Mouse (Mus musculus) layer of hippocampus, adult 8-10 months (tissue): ENCODE results near the gene Nebl. TPM values are rescaled to one million over a fixed set of nuclear protein-coding genes. Genes with fewer than 3 reads are reported as not detected.

ENCODE experiments used
- DNase-seq, 2 experiments: peaks; one replicate each; pipeline ENCODE4 v3.0.0; 2022; ENCODE audit warnings: low spot score in 2 of 2
- total RNA-seq, 4 experiments: library from RNA; stranded (reverse); gene quantifications; 2 replicates each; pipeline ENCODE4 v1.2.4; 2022

Nebl gene
- total RNA-seq, 4 experiments from 2014 or later = 128 to 142 (median 137) TPM

GRCm38 (mm10) chr2:17640861-17641260, 90.4 kb downstream of the Nebl start:
- DNase-seq = no peak

- peak in 1 of 2 experiments; percentile 15 for DNase-seq
Observed at GRCm38 (mm10) chr2:17638631-17639030, 92.6 kb downstream of the Nebl start.

- DNase-seq = no peak
Observed at GRCm38 (mm10) chr2:17623931-17624330, 107.3 kb downstream of the Nebl start.

GRCm38 (mm10) chr2:17610259-17610658, 121.0 kb downstream of the Nebl start:
- DNase-seq = no peak

GRCm38 (mm10) chr2:17603573-17603972, 127.7 kb downstream of the Nebl start:
- DNase-seq = no peak

GRCm38 (mm10) chr2:17600652-17601051, 130.6 kb downstream of the Nebl start:
- no peak for DNase-seq

GRCm38 (mm10) chr2:17599860-17600259, 131.4 kb downstream of the Nebl start:
- no peak for DNase-seq

GRCm38 (mm10) chr2:17597932-17598331, 133.3 kb downstream of the Nebl start:
- DNase-seq = no peak

- DNase-seq = no peak
Observed at GRCm38 (mm10) chr2:17589669-17590068, 141.6 kb downstream of the Nebl start.

GRCm38 (mm10) chr2:17585329-17585992, 145.8 kb downstream of the Nebl start:
- DNase-seq = no peak

GRCm38 (mm10) chr2:17575648-17576047, 155.6 kb downstream of the Nebl start:
- DNase-seq = no peak

GRCm38 (mm10) chr2:17571716-17572115, 159.5 kb downstream of the Nebl start:
- no peak for DNase-seq

- DNase-seq = no peak
Observed at GRCm38 (mm10) chr2:17558889-17559742, 172.1 kb downstream of the Nebl start.

- no peak for DNase-seq
Observed at GRCm38 (mm10) chr2:17549895-17550558, 181.2 kb downstream of the Nebl start.

GRCm38 (mm10) chr2:17546354-17546948, 184.8 kb downstream of the Nebl start:
- no peak for DNase-seq

GRCm38 (mm10) chr2:17539737-17540136, 191.5 kb downstream of the Nebl start:
- DNase-seq = no peak

- peak; percentile 76 to 85 for DNase-seq
Observed at GRCm38 (mm10) chr2:17538493-17538892, 192.8 kb downstream of the Nebl start.

GRCm38 (mm10) chr2:17531355-17532105, 199.7 kb downstream of the Nebl start:
- peak; percentile 41 to 51 for DNase-seq

- DNase-seq = no peak
Observed at GRCm38 (mm10) chr2:17525739-17526526, 205.3 kb downstream of the Nebl start.

GRCm38 (mm10) chr2:17525211-17525610, 206.1 kb downstream of the Nebl start:
- DNase-seq = no peak
